Mouse (Mus musculus) frontal cortex, postnatal 10 days (tissue): Measurements from ENCODE around the gene Aacs.

ENCODE experiments used
- DNase-seq, 2 experiments: peaks; one replicate each; pipeline ENCODE4 v3.0.0; 2022; ENCODE audit warnings: low spot score in 2 of 2, mixed read lengths in 1 of 2

Aacs gene

DNA sequence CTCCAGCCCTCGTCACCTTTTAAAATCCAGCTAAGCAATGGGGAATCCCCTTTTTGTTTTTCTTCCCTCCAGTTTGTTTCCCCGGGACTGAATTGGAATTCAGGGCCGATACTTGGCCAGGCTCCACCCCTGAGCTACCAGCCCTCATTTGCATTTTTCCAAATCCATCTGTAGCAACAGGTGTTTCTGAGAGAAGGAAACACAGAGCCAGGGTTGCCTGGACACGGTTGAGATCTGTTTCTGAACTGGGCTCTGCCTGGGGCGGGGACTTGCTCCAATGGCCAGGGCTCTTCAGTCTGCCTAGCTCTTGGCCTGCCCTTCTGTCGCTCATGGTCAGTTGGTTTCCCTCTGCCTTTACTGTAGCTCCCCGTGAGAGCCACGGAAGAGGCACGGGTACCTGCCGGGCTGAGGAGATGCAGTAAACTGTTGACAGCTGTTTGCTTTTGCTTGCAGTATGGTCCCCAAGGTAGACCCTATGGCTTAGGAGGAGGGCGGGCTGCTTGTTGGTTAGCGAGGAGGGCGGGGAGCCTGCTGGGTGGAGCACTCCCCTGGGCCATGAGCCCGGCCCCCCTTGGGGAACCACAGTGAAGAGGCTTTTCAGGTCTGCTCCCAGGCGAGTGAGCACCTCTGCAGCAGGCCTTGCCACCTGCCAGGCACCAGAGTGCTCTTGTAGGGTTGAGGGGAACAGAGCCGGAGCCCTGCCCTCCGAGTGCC is 16.9 kb downstream of the Aacs start:
- DNase-seq = no peak

- DNase-seq = no peak
Measured at GRCm38 (mm10) chr5:125493093-125493423, 17.4 kb downstream of the Aacs start.

DNA sequence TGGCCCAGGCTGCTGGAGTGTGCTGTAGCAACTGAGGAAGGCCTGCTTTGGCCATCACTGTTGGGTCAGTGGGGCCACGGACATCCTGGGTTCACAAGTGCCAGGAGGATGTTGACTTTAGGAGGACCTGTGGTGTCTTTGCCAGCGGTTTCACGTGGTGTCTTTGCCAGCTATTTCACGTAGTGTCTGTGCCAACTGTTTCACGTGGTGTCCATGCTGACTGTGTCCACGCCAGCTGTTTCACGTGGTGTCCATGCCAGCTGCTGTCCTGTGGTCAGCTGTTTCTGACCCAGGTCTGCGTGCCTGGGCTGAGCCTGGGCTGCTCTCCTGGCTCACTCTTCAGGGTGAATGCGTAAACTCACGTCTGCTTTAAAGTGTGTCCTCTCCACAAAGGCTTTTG is 20.0 kb downstream of the Aacs start:
- DNase-seq = no peak

GRCm38 (mm10) chr5:125497821-125498600 is 22.4 kb downstream of the Aacs start:
- DNase-seq = peak in 1 of 2 experiments; percentile 69

- DNase-seq = no peak
Measured at GRCm38 (mm10) chr5:125501505-125501904, 25.9 kb downstream of the Aacs start.

DNA sequence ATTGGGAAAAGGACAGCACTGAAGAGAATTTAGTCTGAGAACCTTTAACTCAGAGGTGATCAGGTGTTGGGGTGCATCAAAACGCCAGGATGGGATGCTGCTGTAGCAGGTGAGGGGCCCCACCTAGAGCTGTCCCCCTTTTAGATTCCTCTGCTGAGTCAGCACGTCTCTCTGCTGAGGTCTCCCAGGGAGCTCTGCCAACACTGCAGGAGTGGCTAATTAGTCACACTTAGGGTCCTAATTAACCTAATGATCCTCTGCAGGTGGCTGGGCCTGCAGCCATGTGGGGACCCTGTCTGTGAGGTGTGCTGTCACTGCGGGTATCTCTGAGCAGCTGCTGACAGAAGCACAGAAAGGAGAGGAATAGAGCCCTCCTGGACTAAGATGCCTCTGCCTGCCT is 26.6 kb downstream of the Aacs start:
- no peak for DNase-seq

GRCm38 (mm10) chr5:125503628-125504027 is 28.0 kb downstream of the Aacs start:
- DNase-seq = no peak

- DNase-seq = no peak
Measured at GRCm38 (mm10) chr5:125504692-125505091, 29.1 kb downstream of the Aacs start.

- no peak for DNase-seq
Measured at GRCm38 (mm10) chr5:125505968-125506367, 30.4 kb downstream of the Aacs start.

DNA sequence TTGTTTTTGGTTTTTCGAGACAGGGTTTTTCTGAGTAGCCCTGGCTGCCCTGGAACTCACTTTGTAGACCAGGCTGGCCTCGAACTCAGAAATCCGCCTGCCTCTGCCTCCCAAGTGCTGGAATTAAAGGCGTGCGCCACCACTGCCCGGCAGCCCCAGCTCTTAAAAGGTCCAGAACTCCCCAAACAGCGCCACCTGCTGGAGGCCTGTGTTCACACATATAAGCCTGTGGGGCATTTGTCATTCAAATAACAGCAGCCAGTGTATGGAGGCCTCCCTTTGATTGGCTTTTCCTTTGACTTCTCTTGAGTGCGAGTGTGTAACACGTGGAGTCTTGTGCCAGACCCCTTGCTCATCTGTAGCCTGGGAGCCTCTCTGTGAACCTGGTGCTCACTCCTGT is 32.0 kb downstream of the Aacs start:
- DNase-seq = no peak

DNA sequence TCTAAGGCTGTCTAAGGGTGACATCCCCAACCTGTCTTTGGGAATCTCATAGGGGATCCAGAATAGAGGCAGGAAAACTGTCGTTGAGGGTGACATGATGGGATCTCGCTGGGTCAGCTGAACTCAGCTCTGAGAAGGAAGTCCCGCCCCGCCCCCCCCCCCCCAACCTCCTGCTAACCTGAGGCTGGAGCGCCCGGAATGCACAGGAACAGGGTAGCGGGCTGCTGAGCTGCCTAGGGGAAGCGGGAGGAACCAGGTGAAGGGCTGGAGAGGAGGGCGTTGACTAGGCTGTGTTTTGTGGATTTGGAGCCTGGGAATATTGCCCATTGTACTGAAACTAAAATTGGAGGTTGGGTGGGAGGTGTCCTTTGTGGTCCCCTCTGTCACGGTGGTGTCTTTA is 32.4 kb downstream of the Aacs start:
- DNase-seq = no peak

DNA sequence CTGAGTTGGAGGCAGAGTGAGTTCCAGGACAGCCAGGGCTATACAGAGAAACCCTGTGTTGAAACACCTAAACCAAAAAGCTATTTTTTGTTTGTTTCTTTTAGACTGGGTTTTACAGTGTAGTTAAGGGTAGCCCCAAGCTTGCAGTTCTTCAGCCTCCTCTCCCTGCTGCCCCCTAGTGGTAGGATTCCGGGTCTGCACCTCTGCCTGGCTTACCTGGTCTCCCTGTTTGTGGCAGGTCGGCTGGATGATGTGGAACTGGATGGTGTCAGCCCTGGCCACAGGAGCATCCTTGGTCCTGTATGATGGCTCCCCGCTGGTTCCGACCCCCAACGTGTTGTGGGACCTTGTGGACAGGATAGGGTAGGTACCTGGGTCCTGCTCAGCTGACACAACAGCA is 33.9 kb downstream of the Aacs start:
- DNase-seq = no peak

DNA sequence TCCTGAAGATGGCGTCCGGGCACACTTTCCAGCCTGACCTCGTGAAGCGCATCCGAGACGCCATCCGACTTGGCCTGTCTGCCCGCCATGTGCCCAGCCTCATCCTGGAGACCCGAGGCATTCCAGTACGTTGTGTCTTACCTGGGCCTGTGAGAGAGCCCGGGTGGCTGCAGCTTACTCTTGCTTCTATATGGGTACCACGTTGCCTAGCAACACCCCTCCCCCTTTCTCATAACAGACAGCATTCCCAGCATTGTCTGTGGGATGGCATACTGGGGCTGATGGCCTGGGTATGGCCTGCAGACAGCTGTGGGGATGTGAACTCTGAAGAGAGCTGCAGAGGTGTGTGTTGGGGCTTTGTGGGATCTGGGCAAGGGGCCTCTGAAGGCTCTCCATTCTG is 39.4 kb downstream of the Aacs start:
- no peak for DNase-seq

DNA sequence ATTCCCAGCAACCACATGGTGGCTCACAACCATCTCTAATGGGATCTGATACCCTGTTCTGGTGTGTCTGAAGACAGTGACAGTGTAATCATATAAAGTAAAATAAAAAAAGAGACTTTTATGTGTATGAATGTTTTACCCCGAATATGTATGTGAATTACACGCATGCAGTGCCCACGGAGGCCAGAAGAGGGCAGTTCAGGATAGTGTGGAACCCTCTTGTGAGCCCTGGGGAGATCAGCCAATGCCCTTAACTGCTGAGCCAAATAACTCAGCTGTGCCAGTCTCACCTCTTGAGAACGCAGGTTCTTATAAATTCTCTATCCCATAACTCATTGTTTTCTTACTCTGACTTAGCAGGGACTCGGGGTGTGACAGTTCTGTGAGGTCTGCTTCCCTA is 43.0 kb downstream of the Aacs start:
- no peak for DNase-seq

DNA sequence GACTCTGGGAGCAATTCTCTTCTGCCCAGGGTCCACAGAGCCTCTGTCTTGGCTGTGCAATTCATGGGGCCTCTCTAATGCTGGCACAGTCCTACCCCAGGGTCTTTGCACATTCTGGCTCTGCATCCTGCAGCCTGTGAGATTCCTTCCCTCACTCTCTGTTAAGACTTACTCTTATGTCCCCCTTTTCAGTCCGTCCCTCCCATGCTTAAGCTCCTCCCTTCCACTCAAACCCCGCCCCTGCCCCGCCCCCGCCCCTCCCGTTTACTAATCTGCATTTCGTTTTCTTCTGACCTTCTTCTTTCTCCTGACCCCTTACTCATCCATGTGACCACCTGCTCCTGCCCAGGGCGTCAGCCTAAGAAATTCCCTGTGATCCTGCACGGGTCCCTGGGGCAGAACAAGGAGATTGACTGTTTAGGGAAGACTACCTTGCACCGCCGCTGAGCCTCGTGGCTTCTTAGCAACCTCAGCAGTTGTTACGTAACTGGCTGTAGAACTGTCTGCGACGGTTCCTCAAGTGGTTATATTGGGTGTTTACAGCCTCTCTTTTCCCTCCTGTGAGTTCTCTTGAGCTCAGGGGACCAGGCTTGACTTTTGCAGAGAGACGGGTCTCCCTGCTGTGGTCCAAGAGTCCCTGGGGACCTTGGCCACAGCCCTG is 45.4 kb downstream of the Aacs start:
- no peak for DNase-seq

GRCm38 (mm10) chr5:125523361-125523760 is 47.7 kb downstream of the Aacs start:
- no peak for DNase-seq

- no peak for DNase-seq
Measured at GRCm38 (mm10) chr5:125525516-125525915, 49.9 kb downstream of the Aacs start.

DNA sequence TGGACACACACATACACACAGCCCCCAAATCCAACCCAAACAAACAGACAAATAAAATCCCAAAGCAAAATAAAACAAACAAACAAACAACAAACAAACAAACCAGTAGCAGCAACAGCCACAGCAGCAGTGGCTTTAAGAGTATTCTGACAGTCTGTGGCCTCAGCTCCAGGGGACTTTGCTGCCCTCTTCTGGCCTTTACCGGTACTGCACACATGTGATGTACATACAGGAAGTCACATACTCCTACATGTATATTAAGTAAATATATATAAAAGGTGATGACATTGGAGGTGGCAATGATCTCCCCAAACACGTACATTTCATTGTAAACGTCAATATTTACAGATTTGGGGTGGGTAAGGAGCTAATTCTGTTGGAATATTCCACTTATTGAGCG is 50.9 kb downstream of the Aacs start:
- DNase-seq = no peak

GRCm38 (mm10) chr5:125529109-125529508 is 53.5 kb downstream of the Aacs start:
- DNase-seq = peak in 1 of 2 experiments; percentile 80

GRCm38 (mm10) chr5:125531634-125532033 is 56.0 kb downstream of the Aacs start, which contains the start of gene Tmem132b:
Gene Tmem132b, plus strand, starts transcription at chr5:125531774.
- peak in 1 of 2 experiments; percentile 43 for DNase-seq

- peak in 1 of 2 experiments; percentile 64 for DNase-seq
Measured at GRCm38 (mm10) chr5:125532191-125532544, 56.6 kb downstream of the Aacs start.

GRCm38 (mm10) chr5:125532545-125533224 is 57.1 kb downstream of the Aacs start:
- no peak for DNase-seq
